Mouse (Mus musculus) activated CD4-positive, CD25-positive, alpha-beta regulatory T cell, adult 4 months (primary cell): ENCODE measurements around the gene Map2k6. TPM values are rescaled to one million over a fixed set of nuclear protein-coding genes. Genes with fewer than 3 reads are reported as not detected.
A peak's percentile ranks its signal among the peaks of the same experiment; 100 is the strongest.
"Not testable (repeated sequence)": the region's sequence is repeated elsewhere in the genome, so short reads cannot be mapped to it uniquely, and the experiment has no call there.

Source experiments
- ATAC-seq: one replicate; pipeline ENCODE4 v1.8.0; 2017
- polyA plus RNA-seq, 2 experiments: library from polyadenylated mRNA; unstranded; fragments of 100-300 nt; shearing (Covaris generic); gene quantifications; one replicate each; pipeline ENCODE4 v1.2.1; 2017

Map2k6 gene
- polyA plus RNA-seq = 1 to 10 TPM; 5.7 to 7.7 TPM

DNA sequence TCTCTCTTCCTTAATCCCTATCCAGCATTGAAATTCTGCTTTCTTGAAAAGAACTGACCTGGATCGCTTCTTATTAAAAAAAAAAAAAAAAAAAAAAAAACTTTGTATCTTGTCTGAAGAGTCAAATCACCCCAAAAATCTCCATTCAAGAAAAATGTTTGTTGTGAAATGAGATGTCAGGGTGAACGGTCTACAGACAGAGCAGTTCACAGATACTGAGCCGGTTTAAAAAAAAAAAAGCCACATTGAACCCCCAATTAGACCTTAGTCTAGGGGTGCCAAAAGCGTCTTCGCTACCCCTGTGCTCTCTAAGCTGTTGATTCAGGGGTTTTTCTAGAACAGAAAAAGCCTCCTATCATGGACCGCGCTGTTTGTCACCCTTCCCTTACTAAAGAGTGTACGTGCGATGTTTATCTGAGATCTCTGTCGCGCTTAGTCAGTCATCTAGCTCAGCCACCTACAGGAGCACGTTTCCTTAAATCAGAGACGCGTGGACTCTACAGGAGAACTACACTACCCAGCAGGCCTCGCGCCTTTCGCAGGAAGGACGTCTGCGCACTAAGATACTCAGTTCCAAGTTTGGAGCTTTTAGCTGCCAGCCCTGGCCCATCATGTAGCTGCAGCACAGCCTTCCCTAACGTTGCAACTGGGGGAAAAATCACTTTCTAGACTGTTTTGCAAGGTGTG lies at the start of gene Map2k6:
Gene Map2k6, plus strand, starts transcription at position 570 of the 687 bp plus-strand sequence.
- peak; percentile 99 for ATAC-seq

DNA sequence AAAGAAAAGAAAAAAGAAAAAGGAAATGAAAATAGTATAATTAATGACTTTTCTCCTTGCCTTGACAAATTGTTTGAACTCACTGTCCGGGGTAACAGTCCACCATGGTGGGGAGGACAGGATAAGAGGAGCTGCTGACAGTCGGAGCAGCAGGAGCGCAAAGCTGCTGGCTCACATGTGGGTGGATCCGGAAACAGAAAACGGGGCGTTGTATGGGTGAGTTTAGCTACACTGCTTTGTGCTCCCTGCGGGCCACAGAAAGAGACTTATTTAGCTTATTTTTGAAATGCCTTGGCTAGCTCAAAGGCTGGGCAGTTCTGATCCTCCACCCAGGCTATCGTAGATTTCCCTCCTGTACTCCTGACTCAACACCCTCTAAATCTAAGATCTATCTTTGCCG lies 44.7 kb upstream of the Map2k6 start:
- no peak for ATAC-seq

DNA sequence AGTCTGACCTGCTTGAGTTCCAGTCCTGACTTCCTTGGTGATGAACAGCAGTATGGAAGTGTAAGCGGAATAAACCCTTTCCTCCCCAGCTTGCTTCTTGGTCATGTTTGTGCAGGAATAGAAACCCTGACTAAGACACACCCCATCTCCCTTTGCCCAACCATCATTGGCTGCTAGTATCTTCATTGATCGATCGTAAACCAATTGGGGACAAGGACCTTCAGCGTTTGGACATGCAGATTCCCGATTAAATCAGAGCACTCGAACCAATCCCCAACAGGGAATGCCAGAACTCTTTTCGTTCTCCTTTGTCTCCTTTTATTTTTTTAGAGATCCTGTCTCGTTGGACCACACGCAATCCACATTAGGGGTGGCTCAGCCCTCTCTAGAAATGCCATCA lies 43.8 kb upstream of the Map2k6 start:
- ATAC-seq = not testable (repeated sequence)

DNA sequence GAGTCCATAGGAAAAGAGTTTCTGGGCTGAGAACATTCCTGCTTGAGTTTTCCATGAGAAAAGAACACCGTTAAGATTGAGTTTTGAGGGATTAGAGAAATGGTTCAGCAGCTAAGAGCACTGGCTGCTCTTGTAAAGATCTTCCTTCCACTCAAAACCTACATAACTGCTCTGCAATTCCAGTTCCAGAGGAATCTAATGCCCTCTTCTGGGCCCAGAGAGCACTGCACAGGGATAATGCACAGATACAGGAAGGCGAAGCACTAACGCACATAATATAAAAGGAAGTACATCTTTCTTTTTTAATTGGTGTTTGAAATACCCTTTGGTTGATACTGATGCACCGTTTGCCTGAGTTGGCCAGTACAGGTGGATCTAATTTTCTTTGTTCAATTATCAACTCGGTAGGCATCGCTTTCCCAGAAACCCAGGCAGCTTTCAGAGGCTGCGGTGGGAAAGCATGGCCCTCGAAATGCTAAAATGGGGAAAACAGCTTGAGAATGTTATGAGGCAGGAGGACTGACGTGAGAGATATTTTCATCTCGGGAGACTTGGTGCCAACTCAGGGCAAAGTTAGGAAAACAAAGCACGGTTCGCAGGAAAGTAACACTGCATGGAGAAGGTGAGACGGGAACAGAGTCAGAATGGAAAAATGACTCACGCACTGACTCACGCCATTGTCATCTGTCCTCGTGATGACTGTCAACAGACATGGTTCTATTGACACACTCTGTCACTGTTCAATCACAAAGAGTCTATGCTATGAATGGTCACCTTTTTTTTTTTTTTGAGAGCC lies 41.0 kb upstream of the Map2k6 start:
- no peak for ATAC-seq

DNA sequence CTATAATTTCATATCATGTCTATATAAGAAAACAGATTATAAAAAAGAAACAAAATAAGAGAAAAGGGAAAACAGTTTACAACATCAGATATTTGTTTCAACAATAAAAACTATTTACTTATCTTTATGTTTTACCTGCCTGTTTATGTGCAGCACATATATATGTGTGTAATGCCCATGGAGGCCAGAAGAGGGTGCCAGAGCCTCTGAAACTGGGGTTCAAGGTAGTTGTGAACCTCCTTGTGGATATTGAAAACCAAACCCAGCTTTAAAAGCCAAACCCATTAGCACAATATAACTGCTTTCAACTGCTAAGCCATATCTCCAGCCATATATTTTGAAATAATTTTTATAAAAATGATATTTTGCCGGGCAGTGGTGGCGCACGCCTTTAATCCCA lies 33.9 kb upstream of the Map2k6 start:
- ATAC-seq = no peak

DNA sequence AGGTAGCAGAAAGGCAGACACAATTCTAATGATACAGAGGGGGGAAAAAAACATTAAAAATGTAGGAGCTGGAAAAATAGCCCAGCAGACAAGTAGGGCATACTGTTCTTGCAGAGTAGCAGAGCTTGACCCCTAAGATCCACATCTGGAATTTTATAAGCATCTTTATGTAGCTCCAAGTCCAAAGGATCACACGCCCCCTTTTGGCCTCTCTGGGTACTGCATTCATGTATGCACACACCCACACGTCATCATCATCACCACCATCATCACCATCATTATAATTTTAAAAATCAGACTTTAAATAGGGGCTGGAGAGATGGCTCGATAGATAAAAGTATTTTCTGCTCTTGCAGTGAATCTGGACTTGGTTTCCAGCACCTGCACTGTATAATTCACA lies 32.0 kb upstream of the Map2k6 start:
- ATAC-seq = no peak

DNA sequence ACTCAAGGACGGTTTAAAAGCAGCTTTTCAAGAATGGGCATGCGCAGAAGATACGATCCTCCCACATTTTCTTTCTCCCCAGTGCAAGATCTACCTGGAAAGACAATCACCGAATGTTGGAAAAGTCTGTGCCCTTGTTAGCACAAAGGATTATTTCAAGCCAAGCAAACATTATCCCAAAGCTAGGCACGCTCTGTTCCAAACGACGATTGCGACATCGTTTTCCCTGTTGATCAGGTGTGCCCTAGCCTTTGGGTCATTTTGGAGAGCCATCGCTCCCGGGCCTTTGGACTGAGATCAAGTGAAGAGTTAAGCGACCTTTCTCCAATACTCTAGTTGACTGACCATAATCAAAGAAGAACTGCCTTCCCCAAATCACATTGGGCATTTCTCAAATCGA lies 31.3 kb upstream of the Map2k6 start:
- no peak for ATAC-seq

DNA sequence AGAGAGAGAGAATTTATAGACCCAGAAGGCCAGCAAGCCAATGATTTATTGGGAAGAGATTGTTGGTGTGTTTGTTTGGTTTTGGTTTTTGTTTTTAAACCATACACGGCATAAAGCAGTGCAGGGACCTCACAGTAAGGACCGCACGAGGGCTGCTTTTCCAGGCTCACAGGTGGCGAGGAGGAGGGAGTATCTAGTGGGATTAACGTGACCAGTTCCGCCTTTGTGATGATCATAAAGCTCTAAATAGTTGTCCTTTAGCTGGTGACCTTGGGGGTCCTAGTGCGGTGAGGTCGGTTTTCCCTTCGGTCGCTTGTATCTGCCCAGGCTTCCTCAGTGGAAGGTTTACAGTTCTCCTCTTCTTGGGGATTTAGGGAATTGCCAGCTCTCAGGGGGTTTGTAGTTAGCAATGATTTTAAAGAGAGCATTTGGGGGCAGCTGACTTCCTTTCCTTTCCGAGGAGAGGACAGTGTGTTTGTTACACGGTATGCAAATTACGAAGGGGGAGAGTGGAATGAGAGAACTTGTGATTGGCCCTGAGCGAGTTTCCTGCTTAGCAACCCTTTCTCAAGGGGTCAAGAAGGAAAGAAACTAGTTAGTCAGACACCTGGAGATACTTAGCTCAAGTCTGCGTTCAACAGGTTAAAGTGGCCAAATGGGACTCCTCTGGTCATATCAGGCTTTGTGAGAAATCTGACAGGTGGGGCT lies 29.5 kb upstream of the Map2k6 start:
- ATAC-seq = no peak

DNA sequence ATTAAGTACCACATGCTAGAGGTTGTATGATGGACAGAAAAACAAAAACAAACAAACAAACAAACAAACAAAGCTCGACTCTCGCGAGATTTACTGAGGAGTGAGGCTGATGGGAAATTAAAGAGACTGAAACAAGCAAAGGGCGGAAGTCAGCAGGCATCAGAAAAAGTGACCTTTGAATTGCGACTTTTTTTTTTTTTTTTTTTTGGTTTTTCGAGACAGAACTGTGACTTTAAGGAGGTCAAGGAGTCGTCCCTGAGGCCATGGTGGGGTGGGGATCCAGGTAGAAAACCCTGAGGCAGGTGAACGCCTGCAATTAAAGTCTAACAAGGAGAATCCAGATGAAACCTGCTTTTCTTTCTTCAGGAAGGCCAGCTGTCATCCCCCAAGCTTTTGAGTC lies 27.1 kb upstream of the Map2k6 start:
- no peak for ATAC-seq

DNA sequence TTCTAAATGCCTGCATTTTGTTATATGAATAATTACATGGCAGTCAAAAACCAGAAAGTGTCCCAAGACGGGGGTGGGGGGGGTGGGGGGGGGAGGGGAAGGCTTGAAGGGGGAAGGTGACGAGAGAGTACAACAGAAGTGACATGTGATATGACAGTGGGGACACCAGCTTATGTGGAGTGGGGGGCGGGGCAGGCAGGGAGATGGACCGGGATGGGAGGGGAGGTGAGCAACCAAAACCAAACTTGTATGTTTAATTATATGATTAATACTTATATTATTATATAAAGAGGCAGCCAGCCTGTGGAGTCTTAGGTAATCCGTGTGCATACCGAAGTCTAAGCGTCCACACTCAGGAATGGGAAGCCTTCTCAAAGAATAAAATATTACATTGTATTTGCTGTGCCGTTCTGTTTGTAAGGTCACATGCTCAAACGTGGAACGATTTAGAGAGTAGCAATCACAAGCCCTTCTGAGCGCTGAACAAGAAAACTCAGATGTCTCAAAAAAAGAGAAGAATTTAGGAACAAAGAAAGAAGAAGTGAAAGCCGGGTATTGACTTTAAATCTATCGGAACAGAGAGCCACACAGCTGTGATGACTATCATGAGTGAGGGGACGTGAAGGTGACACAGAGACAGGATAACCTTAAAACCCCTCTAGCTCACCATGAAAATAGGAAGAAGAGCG lies 26.5 kb upstream of the Map2k6 start:
- no peak for ATAC-seq

DNA sequence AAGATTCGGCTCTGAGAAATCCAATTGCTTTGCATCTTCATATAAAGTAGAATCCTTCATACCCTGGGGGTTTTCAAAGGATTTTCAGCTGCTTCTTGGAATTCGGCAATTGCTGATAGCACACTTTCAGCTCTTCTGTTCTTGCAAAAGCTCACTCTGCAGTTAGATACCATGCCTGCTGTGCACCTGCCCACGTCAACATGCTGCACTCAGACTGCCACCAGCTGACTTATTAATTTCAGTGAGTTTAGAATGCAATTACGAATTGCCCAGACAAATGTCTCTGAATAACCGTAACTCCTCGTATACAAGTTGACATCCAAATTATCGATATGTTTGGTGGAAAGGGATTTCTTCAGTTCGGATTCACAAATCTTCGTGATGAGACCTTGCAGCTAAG lies 24.9 kb upstream of the Map2k6 start:
- no peak for ATAC-seq

DNA sequence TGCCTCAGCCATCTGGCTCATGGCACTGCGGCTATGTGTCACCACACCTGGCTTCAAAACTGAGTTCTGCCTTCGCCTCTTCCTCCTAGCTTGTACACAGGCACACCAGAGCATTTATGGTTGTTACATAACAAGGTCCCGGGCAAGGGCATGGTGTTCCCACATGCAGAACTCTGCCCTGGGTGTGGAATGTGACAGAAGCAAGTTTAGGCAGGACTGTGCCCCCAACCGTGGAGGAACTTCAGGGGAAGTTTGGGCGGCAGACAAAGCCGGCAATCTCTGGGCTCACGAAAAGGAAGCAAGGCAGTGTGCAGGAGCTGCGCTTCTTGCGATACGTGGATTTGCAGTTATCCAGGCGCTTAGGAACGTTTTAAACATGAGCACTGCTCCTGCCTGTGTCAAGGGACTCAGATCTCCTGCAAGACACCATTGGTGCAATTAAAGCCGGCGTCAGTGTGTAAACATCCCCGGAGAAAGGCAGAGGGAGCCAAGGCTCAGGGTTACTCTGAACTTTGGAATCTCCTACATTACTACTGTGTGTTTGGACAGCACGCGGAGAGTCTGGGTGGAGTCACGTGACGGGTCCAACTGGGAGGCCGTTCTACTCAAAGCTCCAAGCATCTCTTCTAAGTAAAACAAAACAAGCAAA lies 19.1 kb upstream of the Map2k6 start:
- no peak for ATAC-seq

DNA sequence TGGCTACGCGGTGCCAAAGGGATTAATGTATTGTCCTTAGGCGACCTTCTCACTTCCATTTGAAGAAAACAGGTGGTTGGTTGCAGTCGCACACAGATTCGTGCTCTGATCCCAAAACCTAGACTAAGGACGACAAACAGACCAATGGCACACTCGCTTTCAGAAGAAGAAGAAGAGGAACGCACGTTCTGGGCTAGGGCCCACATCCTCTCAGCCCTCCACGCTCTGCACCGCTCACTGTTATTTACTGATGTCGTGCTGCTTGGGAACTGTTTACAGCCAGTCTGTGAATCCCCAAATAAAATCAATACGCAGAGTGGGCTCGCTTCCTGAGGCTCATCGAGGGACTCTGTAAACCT lies 18.6 kb upstream of the Map2k6 start:
- no peak for ATAC-seq

DNA sequence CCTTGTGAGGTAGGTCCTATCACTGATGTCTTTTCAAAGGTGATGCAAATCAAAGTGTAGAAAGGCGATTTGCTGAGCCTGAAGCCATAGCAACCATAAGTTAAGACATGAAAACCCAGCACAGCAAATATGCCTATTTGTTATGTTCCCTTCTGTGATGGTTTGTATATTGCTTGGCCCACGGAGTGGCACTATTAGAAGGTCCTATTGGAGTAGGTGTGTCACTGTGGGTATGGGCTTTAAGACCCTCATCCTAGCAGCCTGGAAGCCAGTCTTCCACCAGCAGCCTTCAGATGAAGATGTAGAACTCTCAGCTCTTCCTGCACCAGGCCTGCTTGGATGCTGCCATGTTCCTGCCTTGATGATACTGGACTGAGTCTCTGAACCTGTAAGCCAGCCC lies 13.4 kb upstream of the Map2k6 start:
- ATAC-seq = no peak

DNA sequence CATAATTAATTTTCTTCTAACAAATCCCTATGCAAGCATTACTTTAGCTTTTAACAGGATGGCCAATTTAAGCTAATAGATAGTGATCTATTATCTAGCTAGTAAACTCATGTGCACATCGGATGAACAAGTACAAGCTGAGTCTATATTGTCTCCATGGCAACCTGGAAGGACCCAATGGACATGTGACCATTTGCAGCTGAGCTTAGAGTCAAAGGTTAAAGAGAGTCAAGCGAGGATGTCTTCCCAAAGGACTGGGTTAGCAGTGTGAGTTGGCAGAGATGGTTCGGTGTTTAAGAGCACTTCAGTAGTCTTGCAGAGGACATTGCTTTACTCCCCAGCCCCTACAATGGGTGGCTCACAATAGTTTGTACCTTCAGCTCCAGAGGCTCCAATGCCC lies 6.2 kb upstream of the Map2k6 start:
- ATAC-seq = no peak

DNA sequence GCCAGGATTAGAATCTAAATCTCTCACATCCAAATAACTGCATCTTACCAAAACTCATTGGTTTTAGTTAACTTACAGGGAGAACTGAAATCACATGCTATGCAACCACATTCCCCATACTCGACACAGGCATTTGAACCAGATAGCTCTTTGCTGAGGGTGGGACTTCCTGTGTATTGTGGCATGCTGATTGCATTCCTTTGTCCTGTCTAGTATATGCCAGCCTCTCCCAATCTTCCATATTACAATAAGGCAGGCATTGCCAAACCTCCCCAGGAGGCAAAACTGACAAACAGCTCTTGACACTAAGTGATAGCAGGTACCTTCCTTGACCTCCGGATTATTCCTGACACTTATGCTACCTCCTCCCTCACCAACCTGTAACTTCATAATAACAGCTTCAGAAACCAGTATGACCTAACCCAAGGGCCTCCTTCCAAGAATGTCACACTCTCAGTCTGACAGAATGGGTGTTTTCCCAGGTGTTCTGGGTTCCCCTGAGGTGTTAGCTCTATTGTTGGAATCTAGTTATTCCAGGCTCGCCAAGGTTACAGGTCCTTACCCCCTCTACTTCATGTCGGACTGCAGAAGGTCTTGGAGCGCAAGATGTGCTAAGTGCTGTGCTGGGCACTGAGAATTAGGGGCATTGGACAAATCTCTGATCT lies 4.0 kb upstream of the Map2k6 start:
- no peak for ATAC-seq

DNA sequence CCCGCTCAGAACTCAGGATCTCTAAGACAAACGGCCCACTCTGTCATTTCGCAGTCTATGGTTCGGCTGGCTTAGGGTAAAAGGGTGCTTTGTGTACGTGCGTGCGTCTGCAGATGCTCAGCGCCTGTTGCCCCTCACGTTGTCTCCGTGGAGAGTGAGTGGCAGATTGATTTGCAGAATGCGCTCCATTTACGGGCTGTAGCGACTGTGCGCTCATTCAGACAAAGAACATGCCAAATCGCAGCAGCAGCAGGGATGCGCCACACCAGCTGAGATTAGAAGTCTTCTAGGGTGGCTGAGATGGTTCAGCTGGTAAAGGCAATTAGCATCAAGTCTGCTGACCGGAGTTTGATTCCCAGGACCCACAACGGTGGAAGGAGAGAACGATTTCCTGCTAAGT lies 2.8 kb upstream of the Map2k6 start:
- ATAC-seq = no peak

DNA sequence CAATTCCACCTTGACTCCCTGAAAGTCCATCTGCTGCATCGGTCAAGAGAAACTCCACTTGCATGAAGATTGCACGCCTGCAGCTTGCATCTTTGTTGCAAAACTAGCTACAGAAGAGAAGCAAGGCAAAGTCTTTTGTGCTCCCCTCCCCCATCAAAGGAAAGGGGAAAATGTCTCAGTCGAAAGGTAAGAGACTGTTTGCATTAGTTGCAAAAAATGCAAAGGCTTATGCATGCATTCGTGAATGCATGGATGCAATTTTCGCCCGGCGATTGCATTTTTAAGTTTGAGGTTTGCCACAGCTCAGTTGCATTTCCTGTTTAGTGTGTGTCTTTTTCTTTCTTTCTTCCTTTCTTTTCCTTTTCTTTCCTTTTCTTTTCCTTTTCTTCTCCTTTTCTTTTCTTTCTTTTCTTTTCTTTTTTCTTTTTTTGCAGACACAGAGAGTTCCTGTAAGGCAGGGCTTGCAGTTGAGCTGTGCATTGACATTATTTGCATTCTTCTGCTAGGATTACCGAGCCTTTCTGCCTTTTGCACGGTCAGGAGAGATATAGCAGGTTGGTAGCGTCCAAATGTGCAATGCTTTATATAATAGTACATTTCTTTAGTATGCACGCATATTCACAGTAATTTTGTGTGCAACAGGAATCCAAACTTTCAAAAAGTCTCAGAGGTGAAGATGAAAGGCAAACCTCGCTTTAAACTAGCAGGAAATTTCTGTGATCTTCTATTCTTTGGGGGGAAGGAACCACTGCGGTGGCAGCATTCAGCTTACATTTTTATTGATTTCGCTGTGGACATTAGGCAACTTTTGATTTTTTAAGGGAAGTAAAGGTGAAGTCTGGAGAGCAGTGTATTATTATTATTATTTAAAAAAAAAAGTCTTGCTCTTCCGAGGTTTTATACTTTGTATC lies 573 bp downstream of the Map2k6 start:
- peak; percentile 11 for ATAC-seq

DNA sequence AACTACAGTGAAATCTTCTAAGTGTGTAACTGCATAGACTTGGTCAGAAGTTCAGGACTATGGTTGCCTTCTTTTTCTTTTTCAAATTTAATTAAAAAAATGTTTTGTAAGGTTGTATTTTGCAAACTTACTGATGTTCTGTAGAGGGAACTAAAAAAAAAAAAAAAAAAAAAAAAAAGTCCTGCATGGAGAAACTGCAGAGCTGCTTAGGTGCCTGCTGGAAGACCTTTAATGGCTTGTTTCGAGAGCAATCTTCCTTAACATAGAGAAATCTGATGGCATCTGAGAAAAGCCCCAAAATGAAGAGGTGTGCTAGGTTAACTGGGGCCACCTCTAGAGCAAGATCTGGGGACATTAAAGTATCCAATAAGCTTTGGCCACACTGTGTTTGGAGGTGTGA lies 1.4 kb downstream of the Map2k6 start:
- no peak for ATAC-seq

DNA sequence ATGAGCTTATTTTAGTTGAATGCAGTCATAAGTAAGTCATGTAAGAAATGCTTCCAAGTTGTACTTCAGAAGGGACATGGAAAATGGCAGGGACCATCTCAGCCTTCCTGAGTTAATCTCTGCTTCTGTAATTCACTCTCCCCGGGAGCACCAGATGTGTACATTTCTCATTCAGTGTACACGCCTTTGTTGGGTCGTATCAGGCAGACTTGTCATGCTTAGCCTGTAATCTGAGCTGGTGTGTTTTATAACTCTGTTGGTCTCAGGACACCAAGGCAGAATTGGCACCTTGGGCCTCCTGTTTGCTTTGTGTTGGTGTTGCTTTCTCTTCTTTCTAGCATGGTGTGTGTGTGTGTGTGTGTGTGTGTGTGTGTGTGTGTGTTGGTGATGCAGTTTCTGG lies 3.7 kb downstream of the Map2k6 start:
- ATAC-seq = no peak

DNA sequence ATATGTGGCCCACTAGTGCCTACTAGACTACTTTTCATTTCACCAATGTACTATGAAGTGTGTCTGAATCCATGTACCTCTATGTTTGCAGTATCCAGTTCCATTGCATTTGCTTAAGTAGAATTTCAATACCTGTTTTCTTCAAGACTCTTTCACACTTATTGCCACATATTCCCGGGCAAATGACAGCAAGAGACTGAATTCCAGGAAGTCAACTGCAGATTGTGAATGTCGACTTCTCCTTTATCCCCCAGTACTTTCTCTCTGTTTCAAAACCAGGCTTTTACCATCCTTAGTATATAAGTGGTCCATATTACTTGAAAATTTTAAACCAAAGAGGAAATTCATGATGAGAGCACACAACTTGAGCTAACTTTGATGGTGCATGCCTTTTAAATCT lies 4.7 kb downstream of the Map2k6 start:
- ATAC-seq = no peak
